Mouse (Mus musculus) neural tube, embryonic 15.5 days (tissue): ENCODE results near the gene Smim24. TPM values are rescaled to one million over a fixed set of nuclear protein-coding genes. Genes with fewer than 3 reads are reported as not detected.
A peak's percentile ranks its signal among the peaks of the same experiment; 100 is the strongest.

Source experiments
- ATAC-seq: fragments of 200-750 bp; cut with Nextera tagmentation; 2 replicates; pipeline ENCODE4 v1.8.0; 2017; ENCODE audit warnings: mild to moderate bottlenecking, moderate TSS enrichment, moderate library complexity; ENCODE audit not compliant: low FRiP score
- H3K27ac ChIP-seq: fragments of 300-500 bp; sonication (generic); replicated peaks from 2 replicates; pipeline ENCODE4 v1.5.1; 2015; ENCODE audit warnings: mild to moderate bottlenecking, inconsistent platforms
- H3K27me3 ChIP-seq: fragments of 300-500 bp; sonication (generic); replicated peaks from 2 replicates; pipeline ENCODE4 v1.6.1; 2015; ENCODE audit warnings: inconsistent platforms
- H3K36me3 ChIP-seq: fragments of 300-500 bp; sonication (generic); 2 replicates; pipeline ENCODE4 v1.6.1; 2015; ENCODE audit warnings: inconsistent platforms
- H3K4me1 ChIP-seq: fragments of 300-500 bp; sonication (generic); 2 replicates; pipeline ENCODE4 v1.6.1; 2015; ENCODE audit warnings: inconsistent platforms
- H3K4me2 ChIP-seq: fragments of 300-500 bp; sonication (generic); 2 replicates; pipeline ENCODE4 v1.6.1; 2015; ENCODE audit warnings: inconsistent platforms, mild to moderate bottlenecking, moderate library complexity
- H3K4me3 ChIP-seq: fragments of 300-500 bp; sonication (generic); replicated peaks from 2 replicates; pipeline ENCODE4 v1.5.1; 2015; ENCODE audit warnings: mild to moderate bottlenecking, inconsistent platforms
- H3K9ac ChIP-seq: fragments of 300-500 bp; sonication (generic); replicated peaks from 2 replicates; pipeline ENCODE4 v1.6.1; 2015; ENCODE audit warnings: mild to moderate bottlenecking, inconsistent platforms
- H3K9me3 ChIP-seq: fragments of 300-500 bp; sonication (generic); replicated peaks from 2 replicates; pipeline ENCODE4 v1.6.1; 2016; ENCODE audit warnings: inconsistent platforms
- WGBS: fragments of 180-500 bp; shearing (Covaris S2); methylation state at CpG from one replicate; pipeline ENCODE4 v1.1.7; 2015; ENCODE audit warnings: mixed read lengths; 5-methylcytosine and 5-hydroxymethylcytosine counted together
- microRNA-seq: library from miRNA; unstranded; fragments of <30 nt; microRNA quantifications from one replicate; pipeline ENCODE4, GENCODE M21; 2017
- polyA plus RNA-seq: library from polyadenylated mRNA; unstranded; fragments of >200 nt; fragmentation: Nextera tagmentation; extraction: Ambion mirVana; gene quantifications from 2 replicates; pipeline ENCODE4 v1.2.1, GENCODE M21; 2015

Smim24 gene
- polyA plus RNA-seq, 1 experiment from 2014 or later, result 2.5 TPM

DNA sequence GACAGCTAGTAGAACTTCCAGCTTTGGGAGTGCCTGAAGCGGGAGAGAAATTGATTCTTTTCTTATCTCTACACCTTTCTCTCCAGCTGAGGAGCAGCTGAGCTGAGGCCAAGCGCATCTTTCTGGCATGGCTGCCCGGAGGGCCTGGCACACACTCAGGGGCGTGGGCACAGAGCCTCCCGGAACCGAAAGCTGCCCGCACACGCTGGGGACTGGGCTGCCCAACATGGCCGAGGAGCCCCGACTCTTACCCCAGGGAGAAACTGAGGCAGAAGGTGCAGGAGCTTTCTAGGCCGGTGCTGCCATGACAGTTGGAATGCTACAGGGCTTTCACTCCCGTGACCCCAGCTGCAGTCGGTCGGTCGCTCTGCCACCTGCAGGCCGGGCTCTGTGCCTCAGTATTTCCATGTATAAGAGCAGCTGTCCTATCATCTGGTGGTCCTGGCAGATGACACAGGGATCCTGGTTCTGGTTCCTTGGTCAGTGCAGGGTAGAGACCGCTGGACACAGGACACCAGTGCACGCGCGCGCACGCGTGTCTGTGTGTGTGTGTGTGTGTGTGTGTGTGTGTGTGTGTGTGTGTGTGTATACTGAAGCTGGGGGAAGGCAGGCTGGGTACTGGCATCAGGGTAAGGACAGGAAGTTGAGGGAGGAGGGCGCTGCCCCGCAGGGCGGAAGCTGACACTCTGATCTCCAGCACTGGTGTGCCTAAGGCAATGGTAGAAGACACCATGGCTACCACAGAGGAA lies 40.9 kb downstream of the Smim24 start:
- ATAC-seq, result no peak
- Histone ChIP-seq H3K9ac (0 out of 2 replicates have a peak overlapping the region, but pooled peaks have one; percentile 12), H3K4me1 (peaks cover 51% of the 10 kb centered on the region), H3K4me3 (no peak overlapping the region), H3K9me3 (no peaks in the 10 kb centered on the region), H3K36me3 (no peaks in the 10 kb centered on the region), H3K27ac (peak overlapping the region; percentile 52), H3K27me3 (no peaks in the 10 kb centered on the region), H3K4me2 (peak overlapping the region; percentile 60)
- 72% methylated on average over 26 of the region's 26 CpGs for WGBS

DNA sequence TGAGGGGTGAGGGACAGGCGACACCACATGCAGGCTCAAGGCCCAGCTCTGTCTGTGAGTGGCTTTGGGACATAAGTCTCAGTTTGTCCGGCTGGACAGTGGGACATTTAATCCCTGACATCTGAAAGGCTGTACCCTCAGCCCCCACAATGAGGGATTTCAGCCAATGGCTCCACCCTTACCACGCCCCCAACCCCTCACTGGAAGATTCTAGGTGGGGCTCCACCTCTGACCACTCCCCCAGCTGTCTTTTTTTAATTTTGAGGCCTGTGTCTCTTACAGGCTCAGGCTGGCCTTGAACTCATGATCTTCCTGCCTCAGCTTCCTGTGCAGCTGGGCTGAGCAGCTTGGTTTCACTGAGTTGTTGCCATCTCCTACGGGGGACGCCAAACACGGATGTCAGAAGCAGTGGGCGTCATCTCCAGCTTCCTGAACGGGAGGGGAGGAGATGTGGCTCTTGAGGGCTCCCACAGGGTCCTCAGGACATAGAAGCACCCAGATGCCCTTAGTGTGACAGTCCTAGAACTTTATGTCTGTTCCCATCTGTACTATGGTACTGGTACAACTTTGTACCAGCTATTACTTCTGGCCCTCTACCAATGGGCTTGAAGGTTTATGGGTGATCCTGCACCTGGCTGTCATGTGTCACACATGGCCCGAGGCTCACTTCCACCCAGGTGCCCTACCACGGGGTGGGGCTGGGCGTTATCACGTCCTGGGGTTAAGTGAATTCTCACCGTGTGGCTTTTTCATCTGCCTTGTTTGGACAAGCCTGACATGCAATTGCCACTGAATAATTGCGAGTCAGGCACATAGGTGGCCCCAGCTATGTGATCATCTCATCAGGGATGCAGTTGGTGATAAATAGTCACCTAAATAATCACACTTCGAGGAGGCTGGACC lies 41.8 kb downstream of the Smim24 start:
- no peak for ATAC-seq
- Histone ChIP-seq H3K36me3 (no peaks in the 10 kb centered on the region), H3K27me3 (no peaks in the 10 kb centered on the region; the same call in 1 of the 2 replicates), H3K4me2 (no peak overlapping the region), H3K9me3 (no peaks in the 10 kb centered on the region), H3K4me1 (peaks cover 42% of the 10 kb centered on the region), H3K4me3 (no peak overlapping the region), H3K9ac (no peak overlapping the region), H3K27ac (peak overlapping the region; percentile 62; the same call in 1 of the 2 replicates)
- 68% methylated on average over 15 of the region's 15 CpGs for WGBS

DNA sequence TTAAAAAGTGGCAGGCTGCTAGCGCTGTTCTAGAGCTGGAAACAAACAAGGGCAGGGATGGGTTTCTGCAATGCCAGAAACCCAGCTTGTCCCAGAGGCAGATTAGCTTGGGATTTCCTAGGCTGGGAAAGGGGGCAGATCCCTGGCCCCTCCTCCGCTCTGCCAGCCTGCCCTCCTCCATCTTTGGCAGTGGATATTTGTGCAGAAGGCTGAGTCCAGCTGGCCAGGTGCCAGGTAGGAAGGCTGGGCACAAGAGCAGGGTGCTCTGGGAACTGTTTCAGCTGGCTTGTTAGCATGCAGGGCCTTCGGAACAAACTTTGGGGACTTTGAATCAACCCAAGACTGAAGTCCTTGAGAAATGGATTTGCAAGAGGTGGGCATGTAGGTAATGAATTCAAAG lies 42.6 kb downstream of the Smim24 start:
- WGBS, result 61% methylated on average over 3 of the region's 3 CpGs
- Histone ChIP-seq H3K27me3 (peaks cover 3% of the 10 kb centered on the region; the same call in 1 of the 2 replicates), H3K4me3 (no peak overlapping the region), H3K9me3 (no peaks in the 10 kb centered on the region), H3K9ac (no peak overlapping the region), H3K36me3 (no peaks in the 10 kb centered on the region), H3K4me1 (peaks cover 39% of the 10 kb centered on the region), H3K27ac (peak overlapping the region; percentile 62), H3K4me2 (no peak overlapping the region)
- ATAC-seq, result no peak

DNA sequence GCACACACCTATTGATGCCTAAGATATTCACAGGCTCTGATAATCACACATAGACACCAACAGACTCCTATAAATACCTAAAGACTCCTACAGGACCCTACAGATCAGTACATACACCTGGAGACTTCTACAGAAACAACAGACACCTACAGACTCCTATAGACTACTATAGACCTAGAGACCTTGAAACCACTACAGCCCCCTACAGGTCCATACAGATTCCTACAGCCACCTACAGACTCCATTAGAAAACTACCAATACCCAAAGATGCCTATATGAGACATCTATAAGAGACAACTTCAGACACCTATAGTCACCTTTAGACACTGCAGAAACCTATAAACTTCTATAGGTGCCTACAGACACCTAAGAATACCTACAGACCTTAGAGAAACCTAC lies 48.2 kb downstream of the Smim24 start:
- H3K36me3 ChIP-seq, result no peaks in the 10 kb centered on the region
- H3K27me3 ChIP-seq, result peaks cover 6% of the 10 kb centered on the region; the same call in 1 of the 2 replicates
- H3K4me2 ChIP-seq, result no peak overlapping the region
- no peak overlapping the region for H3K4me3 ChIP-seq
- ATAC-seq, result no peak
- H3K4me1 ChIP-seq, result no peaks in the 10 kb centered on the region
- no peaks in the 10 kb centered on the region for H3K9me3 ChIP-seq
- H3K9ac ChIP-seq, result no peak overlapping the region
- no peak overlapping the region for H3K27ac ChIP-seq

Small RNA genes lying within 50 kb of the gene (microRNA-seq; reads per million reads assigned to microRNA genes)
- gene Mir1191b (not detected), gene Mir6913 (not detected)

Other genes with a start within 250 kb of the Smim24 start
- 52.8 and 57.3 TPM in 2 replicates for gene Pias4, start 225.1 kb upstream of the Smim24 start, polyA plus RNA-seq
- 493 and 549 TPM in 2 replicates for gene Eef2, start 216.4 kb upstream of the Smim24 start, polyA plus RNA-seq
- gene Dapk3, start 210.0 kb upstream of the Smim24 start, polyA plus RNA-seq, result 65.7 and 70.4 TPM in 2 replicates
- gene 4930442H23Rik, start 209.2 kb upstream of the Smim24 start, polyA plus RNA-seq, result not detected in 2 replicates
- gene Nmrk2, start 191.0 kb upstream of the Smim24 start, polyA plus RNA-seq, result 0.17 and 0.26 TPM in 2 replicates
- 64.8 and 91.1 TPM in 2 replicates for gene Atcay, start 162.2 kb upstream of the Smim24 start, polyA plus RNA-seq
- 27.1 and 31.9 TPM in 2 replicates for gene Zfr2, start 159.9 kb upstream of the Smim24 start, polyA plus RNA-seq
- 37.1 and 48.3 TPM in 2 replicates for gene Matk, start 140.1 kb upstream of the Smim24 start, polyA plus RNA-seq
- gene Mrpl54, start 126.1 kb upstream of the Smim24 start, polyA plus RNA-seq, result 155 and 160 TPM in 2 replicates
- gene Apba3, start 126.1 kb upstream of the Smim24 start, polyA plus RNA-seq, result 38.0 and 39.1 TPM in 2 replicates
- gene Tjp3, start 101.5 kb upstream of the Smim24 start, polyA plus RNA-seq, result 4.1 and 7.9 TPM in 2 replicates
- 116 and 124 TPM in 2 replicates for gene Pip5k1c, start 100.1 kb upstream of the Smim24 start, polyA plus RNA-seq
- gene Cactin, start 71.9 kb upstream of the Smim24 start, polyA plus RNA-seq, result 27.8 and 34.0 TPM in 2 replicates
- gene Tbxa2r, start 64.3 kb upstream of the Smim24 start, polyA plus RNA-seq, result 5.5 and 11.4 TPM in 2 replicates
- not detected in 2 replicates for gene Gipc3, start 49.8 kb upstream of the Smim24 start, polyA plus RNA-seq
- 31.0 and 48.9 TPM in 2 replicates for gene Hmg20b, start 42.6 kb upstream of the Smim24 start, polyA plus RNA-seq
- gene Mfsd12, start 35.6 kb upstream of the Smim24 start, polyA plus RNA-seq, result 22.9 and 29.4 TPM in 2 replicates
- 1.3 and 1.5 TPM in 2 replicates for gene 4930404N11Rik, start 27.2 kb upstream of the Smim24 start, polyA plus RNA-seq
- 132 and 146 TPM in 2 replicates for gene Fzr1, start 14.5 kb upstream of the Smim24 start, polyA plus RNA-seq
- 101 TPM in 2 replicates for gene Dohh, start 8.6 kb upstream of the Smim24 start, polyA plus RNA-seq
- gene Gm48551, start 8.6 kb upstream of the Smim24 start, polyA plus RNA-seq, result 5.7 and 7.2 TPM in 2 replicates
- 3.4 and 3.6 TPM in 2 replicates for gene Gm48552, start 4.0 kb upstream of the Smim24 start, polyA plus RNA-seq
- gene Nfic, start 62.6 kb downstream of the Smim24 start, polyA plus RNA-seq, result 35.0 and 35.8 TPM in 2 replicates
- gene Celf5, start 89.7 kb downstream of the Smim24 start, polyA plus RNA-seq, result 54.8 and 62.5 TPM in 2 replicates
- gene Ncln, start 103.3 kb downstream of the Smim24 start, polyA plus RNA-seq, result 68.5 and 70.3 TPM in 2 replicates
- gene S1pr4, start 107.1 kb downstream of the Smim24 start, polyA plus RNA-seq, result 0.69 and 2.1 TPM in 2 replicates
- gene Gna15, start 131.2 kb downstream of the Smim24 start, polyA plus RNA-seq, result 1.7 and 2.6 TPM in 2 replicates
- 91.1 and 102 TPM in 2 replicates for gene Gna11, start 152.1 kb downstream of the Smim24 start, polyA plus RNA-seq
- 771 and 825 TPM in 2 replicates for gene Aes, start 166.4 kb downstream of the Smim24 start, polyA plus RNA-seq
- 41.8 and 49.9 TPM in 2 replicates for gene Tle2, start 181.5 kb downstream of the Smim24 start, polyA plus RNA-seq
- gene Tle6, start 208.0 kb downstream of the Smim24 start, polyA plus RNA-seq, result 5.7 and 7.3 TPM in 2 replicates
- gene BC025920, start 213.2 kb downstream of the Smim24 start, polyA plus RNA-seq, result 1.3 and 2.3 TPM in 2 replicates
- 45.6 and 51.8 TPM in 2 replicates for gene Sirt6, start 234.7 kb downstream of the Smim24 start, polyA plus RNA-seq
- gene Ankrd24, start 235.5 kb downstream of the Smim24 start, polyA plus RNA-seq, result 19.0 and 24.2 TPM in 2 replicates